Mouse (Mus musculus) MEL (cell line): ENCODE results near the gene Aldh16a1.
A peak's percentile ranks its signal among the peaks of the same experiment; 100 is the strongest.

Source experiments
- BHLHE40 ChIP-seq: IDR thresholded peaks from 2 replicates; pipeline ENCODE4 v1.6.1; 2012; ENCODE audit warnings: low read depth, mild to moderate bottlenecking, inconsistent platforms, low read length, improper control_type of control experiment, borderline replicate concordance
- CTCF ChIP-seq, 3 experiments: IDR thresholded peaks in 2 of 3; conservative IDR thresholded peaks in 1 of 3; 2 replicates each; pipeline ENCODE4 v1.5.1; 2011 to 2012; ENCODE audit warnings: low read length in 3 of 3, low read depth in 2 of 3, mild to moderate bottlenecking in 2 of 3, improper control_type of control experiment in 1 of 3, inconsistent platforms in 1 of 3, mixed read lengths in 1 of 3, moderate library complexity in 1 of 3; ENCODE audit not compliant: control insufficient read depth in 1 of 3, insufficient read depth in 1 of 3, poor library complexity in 1 of 3, severe bottlenecking in 1 of 3
- E2F4 ChIP-seq: IDR thresholded peaks from 2 replicates; pipeline ENCODE4 v1.6.1; 2011; ENCODE audit warnings: low read depth, low read length, improper control_type of control experiment, borderline replicate concordance
- HCFC1 ChIP-seq: IDR thresholded peaks from 2 replicates; pipeline ENCODE4 v1.6.1; 2012; ENCODE audit warnings: low read depth, mild to moderate bottlenecking, inconsistent platforms, low read length, improper control_type of control experiment, moderate library complexity
- KAT2A ChIP-seq: conservative IDR thresholded peaks from 2 replicates; pipeline ENCODE4 v1.6.1; 2012; ENCODE audit warnings: low read depth, low read length, improper control_type of control experiment, inconsistent platforms
- MAX ChIP-seq: IDR thresholded peaks from 2 replicates; pipeline ENCODE4 v1.6.1; 2011; ENCODE audit warnings: low read length, improper control_type of control experiment
- MYB ChIP-seq: IDR thresholded peaks from 2 replicates; pipeline ENCODE4 v1.6.1; 2011; ENCODE audit warnings: mild to moderate bottlenecking, low read depth, low read length, improper control_type of control experiment
- POLR2A ChIP-seq, 2 experiments: IDR thresholded peaks; 2 replicates each; pipeline ENCODE4 v1.6.1; 2011 to 2012; ENCODE audit warnings: low read length in 2 of 2, mild to moderate bottlenecking in 2 of 2, control low read depth in 1 of 2, improper control_type of control experiment in 1 of 2, low read depth in 1 of 2, moderate library complexity in 1 of 2; ENCODE audit not compliant: control insufficient read depth in 1 of 2, insufficient read depth in 1 of 2, poor library complexity in 1 of 2
- RCOR1 ChIP-seq: IDR thresholded peaks from 2 replicates; pipeline ENCODE4 v1.6.1; 2012; ENCODE audit warnings: low read depth, mild to moderate bottlenecking, inconsistent platforms, low read length, improper control_type of control experiment

DNA sequence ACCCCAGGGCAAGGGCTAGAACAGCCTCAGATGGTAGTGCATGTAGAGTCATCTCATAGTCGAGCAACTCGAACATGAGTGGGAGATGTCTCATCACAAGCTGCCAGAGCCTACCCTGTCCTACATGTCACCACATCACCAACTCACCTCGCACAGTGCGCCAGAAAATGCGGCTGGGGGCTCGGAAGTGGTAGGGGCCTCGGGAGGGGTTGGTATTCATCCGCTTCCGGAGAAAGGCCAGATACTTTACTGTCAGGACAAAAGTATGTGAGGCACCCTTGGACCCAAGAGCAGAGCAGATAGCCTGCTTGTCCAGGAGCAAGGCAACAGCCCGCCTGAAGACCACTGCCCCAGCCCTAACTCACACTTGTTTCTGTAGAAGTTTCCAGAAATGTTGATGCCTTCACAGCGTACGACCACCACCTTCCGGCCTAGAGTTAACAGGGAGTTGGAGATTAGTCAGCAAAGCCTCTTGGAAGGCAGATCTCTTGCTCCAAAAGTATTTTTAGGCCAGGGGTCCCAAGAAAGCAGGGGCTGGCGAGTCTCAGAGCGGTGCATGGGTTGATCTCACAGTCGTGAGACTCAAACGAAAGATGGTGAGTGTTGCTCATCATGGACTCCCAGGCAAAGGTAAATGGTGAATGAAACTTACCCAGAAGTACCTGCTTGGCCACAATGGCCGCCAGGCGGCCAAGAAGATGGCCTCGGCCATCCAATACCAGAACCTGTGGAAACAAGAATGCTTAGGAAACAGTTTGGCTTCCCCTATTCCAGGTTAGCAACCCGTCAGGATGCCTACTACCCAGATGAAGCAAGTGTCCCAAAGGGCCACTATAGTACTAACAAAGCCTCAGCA is 27.3 kb downstream of the Aldh16a1 start:
- TF ChIP-seq BHLHE40 = no peak
- TF ChIP-seq RCOR1 = no peak
- no peak for TF ChIP-seq MYB
- TF ChIP-seq KAT2A = no peak
- TF ChIP-seq CTCF (IDR thresholded peaks at IDR 0.05 in 2 of 3, conservative IDR thresholded peaks at IDR 0.05 in 1 of 3; ENCODE audit: control insufficient read depth in 1 of 3, insufficient read depth in 1 of 3, low read depth in 2 of 3, low read length in 3 of 3, poor library complexity in 1 of 3, severe bottlenecking in 1 of 3) = peak in 1 of 3 experiments; percentile 23; a peak in 1 of 6 replicates
- TF ChIP-seq HCFC1 = no peak
- no peak for TF ChIP-seq MAX
- peak in 1 of 2 experiments; percentile 50; a peak in 1 of 4 replicates for TF ChIP-seq POLR2A (IDR thresholded peaks at IDR 0.05; ENCODE audit: control insufficient read depth in 1 of 2, insufficient read depth in 1 of 2, low read depth in 1 of 2, low read length in 2 of 2, poor library complexity in 1 of 2)
- TF ChIP-seq E2F4 = no peak
